Mouse (Mus musculus) cerebellum, adult 2 months (tissue): ENCODE results near the gene Ddrgk1. TPM values are rescaled to one million over a fixed set of nuclear protein-coding genes. Genes with fewer than 3 reads are reported as not detected.
A peak's percentile ranks its signal among the peaks of the same experiment; 100 is the strongest.

Source experiments
- DNase-seq, 2 experiments: peaks; one replicate each; pipeline ENCODE4 v3.0.0; 2021
- H3K27ac ChIP-seq: fragments of 200-500 bp; 2 replicates; pipeline ENCODE4 v1.5.1; 2012; ENCODE audit warnings: low read length, control low read depth, inconsistent platforms; ENCODE audit not compliant: insufficient read depth
- H3K27me3 ChIP-seq: fragments of 200-500 bp; 2 replicates; pipeline ENCODE4 v1.6.1; 2012; ENCODE audit warnings: inconsistent platforms, mild to moderate bottlenecking, low read length, moderate library complexity; ENCODE audit not compliant: control insufficient read depth, insufficient read depth
- H3K4me1 ChIP-seq: fragments of 200-500 bp; 2 replicates; pipeline ENCODE4 v1.6.1; 2011; ENCODE audit warnings: low read length; ENCODE audit not compliant: control insufficient read depth, insufficient read depth
- H3K4me3 ChIP-seq: fragments of 200-500 bp; replicated peaks from 2 replicates; pipeline ENCODE3; 2011; ENCODE audit warnings: mild to moderate bottlenecking, low read depth, low read length, control low read depth; ENCODE audit not compliant: insufficient read depth
- CTCF ChIP-seq: fragments of 200-500 bp; IDR thresholded peaks from 2 replicates; pipeline ENCODE4 v1.5.1; 2011; ENCODE audit warnings: low read depth, mild to moderate bottlenecking, control low read depth, low read length, moderate library complexity, borderline replicate concordance; ENCODE audit not compliant: insufficient read depth
- POLR2A ChIP-seq: fragments of 200-500 bp; IDR thresholded peaks from 2 replicates; pipeline ENCODE4 v1.6.1; 2011; ENCODE audit warnings: low read length, control low read depth, borderline replicate concordance; ENCODE audit not compliant: insufficient read depth
- WGBS: fragments of 180-500 bp; shearing (Covaris S2); methylation state at CpG from one replicate; pipeline ENCODE4 v1.1.7; 2018; 5-methylcytosine and 5-hydroxymethylcytosine counted together
- polyA plus RNA-seq: library from polyadenylated mRNA; depleted of rRNA; stranded (reverse); fragments of >200 nt; gene quantifications from 2 replicates; pipeline ENCODE4 v1.2.3, GENCODE M21; 2012; rRNA removed

Ddrgk1 gene
- polyA plus RNA-seq, 1 experiment: 109 TPM

DNA sequence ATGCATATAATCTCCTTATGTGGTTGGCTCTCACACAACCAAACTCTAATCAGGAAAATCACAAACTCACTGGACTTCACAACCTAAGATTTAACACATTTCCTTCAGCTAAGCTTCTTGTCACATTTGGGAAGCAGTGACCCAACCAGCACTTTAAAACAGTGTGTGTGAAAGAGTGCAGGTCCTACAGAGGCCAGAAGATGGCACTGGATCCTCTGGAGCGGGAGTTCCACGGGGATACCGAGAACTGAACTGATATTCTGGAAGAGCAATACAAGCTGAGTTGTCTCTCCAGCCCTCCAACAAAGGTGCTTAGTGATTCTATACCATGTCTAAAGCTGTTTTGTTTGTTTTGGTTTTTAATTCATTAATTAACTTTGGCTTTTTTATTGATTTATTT, 51.4 kb downstream of the Ddrgk1 start:
- Histone ChIP-seq H3K27ac (no peak overlapping the region), H3K4me1 (no peaks in the 10 kb centered on the region), H3K4me3 (no peak overlapping the region), H3K27me3 (no peaks in the 10 kb centered on the region)
- 61% methylated on average over 3 of the region's 3 CpGs for WGBS
- TF ChIP-seq CTCF (peak; percentile 65), POLR2A (no peak)
- DNase-seq: peak in 1 of 2 experiments; percentile 46

Other genes starting within 250 kb of the Ddrgk1 start
- gene Vps16, start 240.3 kb downstream of the Ddrgk1 start, polyA plus RNA-seq: 120 and 128 TPM in 2 replicates
- 21.8 and 23.5 TPM in 2 replicates for gene Pced1a, start 240.0 kb downstream of the Ddrgk1 start, polyA plus RNA-seq
- 157 and 159 TPM in 2 replicates for gene Ptpra, start 214.4 kb downstream of the Ddrgk1 start, polyA plus RNA-seq
- 95.6 and 95.9 TPM in 2 replicates for gene Mrps26, start 100.9 kb downstream of the Ddrgk1 start, polyA plus RNA-seq
- 0.33 and 0.67 TPM in 2 replicates for gene Oxt, start 88.5 kb downstream of the Ddrgk1 start, polyA plus RNA-seq
- gene Avp, start 82.1 kb downstream of the Ddrgk1 start, polyA plus RNA-seq: not detected in 2 replicates
- 5.4 and 5.7 TPM in 2 replicates for gene Fastkd5, start 34.6 kb downstream of the Ddrgk1 start, polyA plus RNA-seq
- 9.6 and 9.8 TPM in 2 replicates for gene Ubox5, start 34.6 kb downstream of the Ddrgk1 start, polyA plus RNA-seq
- gene Lzts3, start 21.9 kb downstream of the Ddrgk1 start, polyA plus RNA-seq: 89.4 and 94.9 TPM in 2 replicates
- gene Itpa, start 3.0 kb upstream of the Ddrgk1 start, polyA plus RNA-seq: 50.7 and 57.9 TPM in 2 replicates
- gene Slc4a11, start 32.9 kb upstream of the Ddrgk1 start, polyA plus RNA-seq: 0.62 and 0.93 TPM in 2 replicates
- 64.9 and 71.1 TPM in 2 replicates for gene 4930402H24Rik, start 241.7 kb upstream of the Ddrgk1 start, polyA plus RNA-seq
- 48.2 and 50.2 TPM in 2 replicates for gene Atrn, start 241.8 kb upstream of the Ddrgk1 start, polyA plus RNA-seq